Mouse (Mus musculus) heart, embryonic 16.5 days (tissue): ENCODE measurements around the gene 9330161L09Rik. TPM values are rescaled to one million over a fixed set of nuclear protein-coding genes. Genes with fewer than 3 reads are reported as not detected.

Experiments used
- ATAC-seq: fragments of 200-750 bp; cut with Nextera tagmentation; replicated peaks from 2 replicates; pipeline ENCODE4 v1.8.0; 2017; ENCODE audit warnings: moderate number of reproducible peaks; ENCODE audit not compliant: insufficient read depth, low FRiP score; ENCODE audit errors: extremely low read depth
- H3K27ac ChIP-seq: fragments of 300-500 bp; sonication (generic); 2 replicates; pipeline ENCODE4 v1.5.1; 2014; ENCODE audit warnings: mild to moderate bottlenecking, low read length, control low read depth, moderate library complexity
- H3K27me3 ChIP-seq: fragments of 300-500 bp; sonication (generic); 2 replicates; pipeline ENCODE4 v1.6.1; 2014; ENCODE audit warnings: low read length, mixed read lengths; ENCODE audit not compliant: control insufficient read depth, insufficient read depth
- H3K36me3 ChIP-seq: fragments of 300-500 bp; sonication (generic); 2 replicates; pipeline ENCODE4 v1.6.1; 2014; ENCODE audit not compliant: control insufficient read depth, insufficient read depth
- H3K4me1 ChIP-seq: fragments of 300-500 bp; sonication (generic); 2 replicates; pipeline ENCODE4 v1.6.1; 2014; ENCODE audit warnings: low read length, mixed read lengths; ENCODE audit not compliant: control insufficient read depth, insufficient read depth
- H3K4me2 ChIP-seq: fragments of 300-500 bp; sonication (generic); 2 replicates; pipeline ENCODE4 v1.6.1; 2014; ENCODE audit warnings: low read depth, mild to moderate bottlenecking, control low read depth, low read length
- H3K4me3 ChIP-seq: fragments of 300-500 bp; sonication (generic); 2 replicates; pipeline ENCODE4 v1.5.1; 2014; ENCODE audit warnings: mild to moderate bottlenecking, control low read depth, low read length
- H3K9ac ChIP-seq: fragments of 300-500 bp; sonication (generic); 2 replicates; pipeline ENCODE4 v1.6.1; 2014; ENCODE audit warnings: low read length, control low read depth
- H3K9me3 ChIP-seq: fragments of 300-500 bp; sonication (generic); replicated peaks from 2 replicates; pipeline ENCODE4 v1.6.1; 2016; ENCODE audit warnings: low read length; ENCODE audit not compliant: control insufficient read depth
- WGBS: fragments of 180-500 bp; shearing (Covaris S2); extraction: QIAGEN DNeasy Blood & Tissue Kit; methylation state at CpG from one replicate; pipeline ENCODE4 v1.1.7; 2014; 5-methylcytosine and 5-hydroxymethylcytosine counted together
- polyA plus RNA-seq: library from polyadenylated mRNA; unstranded; fragments of >200 nt; fragmentation: Nextera tagmentation; extraction: Ambion mirVana; gene quantifications from 2 replicates; pipeline ENCODE4 v1.2.1, GENCODE M21; 2015

9330161L09Rik gene
- polyA plus RNA-seq, 1 experiment from 2014 or later, result 0.38 TPM

- ATAC-seq, result no peak
- WGBS, result 46% methylated on average over 8 of the region's 8 CpGs
Observed at GRCm38 (mm10) chr12:103373530-103374236, 33.9 kb downstream of the 9330161L09Rik start.

GRCm38 (mm10) chr12:103371711-103372110, 35.9 kb downstream of the 9330161L09Rik start:
- Histone ChIP-seq H3K4me2 (no peak overlapping the region), H3K4me1 (peaks cover 3% of the 10 kb centered on the region; the same call in 1 of the 2 replicates), H3K27me3 (no peaks in the 10 kb centered on the region), H3K36me3 (no peaks in the 10 kb centered on the region), H3K27ac (no peak overlapping the region), H3K4me3 (no peak overlapping the region), H3K9me3 (no peaks in the 10 kb centered on the region), H3K9ac (no peak overlapping the region)
- ATAC-seq, result no peak
- 24% methylated on average over 6 of the region's 6 CpGs for WGBS

More at GRCm38 (mm10) chr12:103373530-103374236, 33.9 kb downstream of the 9330161L09Rik start:
- Histone ChIP-seq H3K9ac (no peak overlapping the region), H3K4me2 (no peak overlapping the region), H3K9me3 (no peaks in the 10 kb centered on the region), H3K27me3 (no peaks in the 10 kb centered on the region), H3K27ac (no peak overlapping the region), H3K36me3 (no peaks in the 10 kb centered on the region), H3K4me1 (no peaks in the 10 kb centered on the region), H3K4me3 (no peak overlapping the region)

- no peak for ATAC-seq
- H3K27ac ChIP-seq, result no peak overlapping the region
- H3K4me1 ChIP-seq, result peaks cover 3% of the 10 kb centered on the region; the same call in 1 of the 2 replicates
- no peaks in the 10 kb centered on the region for H3K36me3 ChIP-seq
- no peaks in the 10 kb centered on the region for H3K9me3 ChIP-seq
- no peak overlapping the region for H3K4me3 ChIP-seq
- H3K9ac ChIP-seq, result no peak overlapping the region
- H3K27me3 ChIP-seq, result no peaks in the 10 kb centered on the region
- WGBS, result 71% methylated on average over 4 of the region's 4 CpGs
- no peak overlapping the region for H3K4me2 ChIP-seq
Observed at GRCm38 (mm10) chr12:103370861-103371260, 36.8 kb downstream of the 9330161L09Rik start.

- ATAC-seq, result no peak
- Histone ChIP-seq H3K4me2 (no peak overlapping the region), H3K9me3 (no peaks in the 10 kb centered on the region), H3K9ac (no peak overlapping the region), H3K4me3 (no peak overlapping the region), H3K27ac (no peak overlapping the region), H3K27me3 (no peaks in the 10 kb centered on the region), H3K4me1 (peaks cover 3% of the 10 kb centered on the region; the same call in 1 of the 2 replicates), H3K36me3 (no peaks in the 10 kb centered on the region)
- 53% methylated on average over 2 of the region's 2 CpGs for WGBS
Observed at GRCm38 (mm10) chr12:103368777-103369176, 38.8 kb downstream of the 9330161L09Rik start.

- no peak for ATAC-seq
- Histone ChIP-seq H3K9me3 (no peaks in the 10 kb centered on the region), H3K4me1 (peaks cover 3% of the 10 kb centered on the region; the same call in 1 of the 2 replicates), H3K4me3 (no peak overlapping the region; the same call in 1 of the 2 replicates), H3K36me3 (no peaks in the 10 kb centered on the region), H3K9ac (peak overlapping the region; percentile 52), H3K27ac (no peak overlapping the region), H3K27me3 (no peaks in the 10 kb centered on the region), H3K4me2 (peak overlapping the region; percentile 55; the same call in 1 of the 2 replicates)
- 72% methylated on average over 7 of the region's 7 CpGs for WGBS
Observed at GRCm38 (mm10) chr12:103368326-103368669, 39.3 kb downstream of the 9330161L09Rik start.

GRCm38 (mm10) chr12:103367620-103368325, 39.8 kb downstream of the 9330161L09Rik start:
- Histone ChIP-seq H3K9me3 (no peaks in the 10 kb centered on the region), H3K4me2 (peak overlapping the region; percentile 55), H3K36me3 (no peaks in the 10 kb centered on the region), H3K9ac (peak overlapping the region; percentile 52), H3K27me3 (no peaks in the 10 kb centered on the region), H3K27ac (no peak overlapping the region), H3K4me1 (peaks cover 7% of the 10 kb centered on the region), H3K4me3 (no peak overlapping the region; the same call in 1 of the 2 replicates)
- 13% methylated on average over 18 of the region's 18 CpGs for WGBS
- ATAC-seq, result peak; percentile 63; the same call in 1 of the 2 replicates

- Histone ChIP-seq H3K36me3 (no peaks in the 10 kb centered on the region), H3K27me3 (no peaks in the 10 kb centered on the region), H3K4me3 (no peak overlapping the region), H3K9ac (no peak overlapping the region), H3K27ac (no peak overlapping the region), H3K9me3 (no peaks in the 10 kb centered on the region), H3K4me2 (no peak overlapping the region), H3K4me1 (peaks cover 12% of the 10 kb centered on the region)
- WGBS, result 49% methylated on average over 2 of the region's 2 CpGs
- no peak for ATAC-seq
Observed at GRCm38 (mm10) chr12:103367171-103367570, 40.4 kb downstream of the 9330161L09Rik start.

- no peak overlapping the region; the same call in 1 of the 2 replicates for H3K9ac ChIP-seq
- 33% methylated on average over 3 of the region's 3 CpGs for WGBS
- H3K27ac ChIP-seq, result peak overlapping the region; percentile 38
- no peak overlapping the region for H3K4me3 ChIP-seq
- H3K4me2 ChIP-seq, result no peak overlapping the region
- H3K9me3 ChIP-seq, result no peaks in the 10 kb centered on the region
- peaks cover 29% of the 10 kb centered on the region for H3K4me1 ChIP-seq
- H3K27me3 ChIP-seq, result no peaks in the 10 kb centered on the region
- H3K36me3 ChIP-seq, result no peaks in the 10 kb centered on the region
- 0 out of 2 replicates have a peak, but pooled peaks have one; percentile 39 for ATAC-seq
Observed at GRCm38 (mm10) chr12:103362336-103362735, 45.3 kb downstream of the 9330161L09Rik start.
